Mouse (Mus musculus): ENCODE results near the gene Mettl25.

DNA sequence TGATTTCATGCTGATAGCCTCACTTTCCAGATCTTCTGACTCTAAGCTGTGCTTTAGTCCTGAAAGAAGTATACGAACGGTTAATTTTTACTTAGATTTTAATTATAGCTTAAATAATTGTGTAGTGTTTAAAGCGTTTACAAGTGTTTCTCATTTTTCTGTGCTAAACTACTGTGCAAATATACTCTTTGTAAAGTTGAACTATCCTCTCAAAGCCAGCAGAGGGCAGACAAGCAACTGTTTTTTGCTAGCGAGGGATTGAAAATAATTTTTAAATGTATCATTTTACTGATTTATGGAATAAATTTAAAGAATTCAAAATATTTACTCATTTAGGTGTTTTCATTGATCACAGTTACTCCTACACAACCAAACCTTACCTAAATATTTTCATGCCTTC lies 26.1 kb upstream of the Mettl25 start:
- TF ChIP-seq CTCF (conservative IDR thresholded peaks at IDR 0.05 in 1 of 2, IDR thresholded peaks at IDR 0.05 in 1 of 2; ENCODE audit: low read depth in 2 of 2, low read length in 2 of 2) (peak in 1 of 2 experiments; percentile 57; a peak in 3 of 4 replicates), NRF1 (IDR thresholded peaks at IDR 0.05; ENCODE audit: low read depth, low read length) (no peak), GABPA (IDR thresholded peaks at IDR 0.05; ENCODE audit: insufficient replicate concordance, low read depth, low read length) (no peak), USF1 (IDR thresholded peaks at IDR 0.05; ENCODE audit: low read depth, low read length) (no peak), USF2 (conservative IDR thresholded peaks at IDR 0.05; ENCODE audit: low read depth, low read length) (no peak), POLR2A (IDR thresholded peaks at IDR 0.05; ENCODE audit: low read depth, low read length) (no peak), TCF12 (IDR thresholded peaks at IDR 0.05; ENCODE audit: low read depth, low read length) (no peak), POLR2AphosphoS2 (IDR thresholded peaks at IDR 0.05; ENCODE audit: low read depth, low read length) (no peak), ETS1 (conservative IDR thresholded peaks at IDR 0.05; ENCODE audit: low read depth, low read length) (no peak), ELF1 (IDR thresholded peaks at IDR 0.05; ENCODE audit: low read depth, low read length) (no peak), EP300 (IDR thresholded peaks at IDR 0.05; ENCODE audit: low read length) (no peak), TBP (conservative IDR thresholded peaks at IDR 0.05; ENCODE audit: low read depth, low read length) (no peak), MXI1 (IDR thresholded peaks at IDR 0.05; ENCODE audit: low read depth, low read length) (no peak), E2F4 (IDR thresholded peaks at IDR 0.05; ENCODE audit: insufficient replicate concordance, low read depth, low read length) (no peak)
